Comparison of ENCODE assay signal across 14 mouse cellular contexts in genomic region chr10:25000231-25001222, GRCm38 (mm10).
A peak's percentile ranks its signal among the peaks of the same experiment; 100 is the strongest.
DNase-seq lines count a peak whose midpoint lies in the region; ATAC-seq and TF ChIP-seq lines count a peak whose summit lies in the region.
"Had no signal": no experiment of that assay in that cellular context is flagged by ENCODE, and none has a peak within 500 bp of the region (broad histone marks: within the 10 kb centered on the region; RNA-seq: fewer than 3 reads in every experiment).

No protein-coding gene starts in this region.

- no peaks in the 10 kb centered on the region for H3K36me3 ChIP-seq in heart, embryonic 12.5 days
- no peaks in the 10 kb centered on the region for H3K36me3 ChIP-seq in forebrain, embryonic 14.5 days (ENCODE audit: control insufficient read depth, insufficient read depth, low read length)
- no peaks in the 10 kb centered on the region for H3K36me3 ChIP-seq in hindbrain, postnatal 0 days (ENCODE audit: insufficient read depth, low read length)
- H3K36me3 ChIP-seq: kidney, embryonic 15.5 days; liver, embryonic 13.5 days had no signal

- no peak for TF ChIP-seq CTCF in hindbrain, postnatal 0 days (IDR thresholded peaks at IDR 0.05; ENCODE audit: low read depth)

- no peaks in the 10 kb centered on the region for H3K27me3 ChIP-seq in heart, embryonic 12.5 days (replicated peaks)
- H3K27me3 ChIP-seq in forebrain, embryonic 14.5 days (replicated peaks; ENCODE audit: control insufficient read depth, insufficient read depth, low read length), result no peaks in the 10 kb centered on the region
- H3K27me3 ChIP-seq in hindbrain, postnatal 0 days (ENCODE audit: insufficient read depth, low read length), result no peaks in the 10 kb centered on the region
- H3K27me3 ChIP-seq: kidney, embryonic 15.5 days; liver, embryonic 13.5 days had no signal

- H3K9ac ChIP-seq in heart, embryonic 12.5 days, result 0 out of 2 replicates have a peak overlapping the region, but pooled peaks have one; percentile 16
- no peak overlapping the region for H3K9ac ChIP-seq in forebrain, embryonic 14.5 days (ENCODE audit: low read length)
- H3K9ac ChIP-seq in hindbrain, postnatal 0 days (replicated peaks; ENCODE audit: low read length), result no peak overlapping the region
- H3K9ac ChIP-seq: kidney, embryonic 15.5 days; liver, embryonic 13.5 days had no signal

- no peak overlapping the region for H3K4me2 ChIP-seq in heart, embryonic 12.5 days
- no peak overlapping the region for H3K4me2 ChIP-seq in forebrain, embryonic 14.5 days (ENCODE audit: low read length)
- no peak overlapping the region for H3K4me2 ChIP-seq in hindbrain, postnatal 0 days (ENCODE audit: low read depth, low read length)
- H3K4me2 ChIP-seq: kidney, embryonic 15.5 days; liver, embryonic 13.5 days had no signal

- H3K4me3 ChIP-seq in heart, embryonic 12.5 days, result no peak overlapping the region
- no peak overlapping the region for H3K4me3 ChIP-seq in forebrain, embryonic 14.5 days (ENCODE audit: low read depth, low read length)
- H3K4me3 ChIP-seq in hindbrain, postnatal 0 days (ENCODE audit: low read length), result no peak overlapping the region
- H3K4me3 ChIP-seq: kidney, embryonic 15.5 days; liver, embryonic 13.5 days had no signal

- no peak overlapping the region for H3K27ac ChIP-seq in heart, embryonic 12.5 days (ENCODE audit: poor library complexity, severe bottlenecking)
- no peak overlapping the region for H3K27ac ChIP-seq in forebrain, embryonic 14.5 days (ENCODE audit: low read depth, low read length)
- no peak overlapping the region for H3K27ac ChIP-seq in hindbrain, postnatal 0 days
- H3K27ac ChIP-seq: kidney, embryonic 15.5 days; liver, embryonic 13.5 days had no signal

- no peaks in the 10 kb centered on the region for H3K9me3 ChIP-seq in heart, embryonic 12.5 days (replicated peaks)
- no peaks in the 10 kb centered on the region for H3K9me3 ChIP-seq in forebrain, embryonic 14.5 days (replicated peaks; ENCODE audit: control insufficient read depth, low read length)
- H3K9me3 ChIP-seq in hindbrain, postnatal 0 days (ENCODE audit: low read length), result no peaks in the 10 kb centered on the region
- H3K9me3 ChIP-seq: kidney, embryonic 15.5 days; liver, embryonic 13.5 days had no signal

- WGBS in heart, embryonic 12.5 days, result 60% methylated on average over 20 of the region's 20 CpGs
- WGBS in forebrain, embryonic 14.5 days, result 76% methylated on average over 20 of the region's 20 CpGs
- 78% methylated on average over 20 of the region's 20 CpGs for WGBS in hindbrain, postnatal 0 days

- no peaks in the 10 kb centered on the region for H3K4me1 ChIP-seq in heart, embryonic 12.5 days (replicated peaks)
- H3K4me1 ChIP-seq in forebrain, embryonic 14.5 days (ENCODE audit: control insufficient read depth, insufficient read depth, low read length), result peaks cover 3% of the 10 kb centered on the region; the same call in 1 of the 2 replicates
- H3K4me1 ChIP-seq in hindbrain, postnatal 0 days (ENCODE audit: insufficient read depth, low read length), result no peaks in the 10 kb centered on the region
- H3K4me1 ChIP-seq: kidney, embryonic 15.5 days had no signal

- ATAC-seq in heart, embryonic 12.5 days (ENCODE audit: insufficient number of reproducible peaks, low FRiP score), result no peak
- peak; percentile 67; the same call in 1 of the 2 replicates for ATAC-seq in forebrain, embryonic 14.5 days
- ATAC-seq in hindbrain, postnatal 0 days, result no peak

- DNase-seq in heart, postnatal 4 days, result no peak
- DNase-seq in 416B (ENCODE audit: low read depth), result peak; percentile 2
- peak; percentile 41 for DNase-seq in ZHBTc4 (ENCODE audit: low read depth, low spot score)
- DNase-seq in forebrain, embryonic 14.5 days (ENCODE audit: low spot score), result peak; percentile 24
- no peak for DNase-seq in hindbrain, postnatal 0 days (ENCODE audit: low spot score)
- no peak for DNase-seq in lung, adult 18-20 months
- no peak for DNase-seq in gastrocnemius, adult 8-10 months (ENCODE audit: low spot score in 2 of 2)
- DNase-seq: cerebellum, adult 18-20 months; gastrocnemius, postnatal 36 days; left cerebral cortex, postnatal 4 days; liver, embryonic 13.5 days; lung, postnatal 14 days had no signal

Comparison
In these comparisons a context has a peak if more than half of its experiments do, and no peak if none do; other contexts are left out.
1. DNase-seq: peak in 416B (single experiment), ZHBTc4 (single experiment) and forebrain, embryonic 14.5 days (single experiment); none in heart, postnatal 4 days (single experiment), hindbrain, postnatal 0 days (single experiment), lung, adult 18-20 months (0 of 2) and gastrocnemius, adult 8-10 months (0 of 2).